Comparison of ENCODE assay signal across 7 mouse cellular contexts in genomic region chr3:84693886-84694285, GRCm38 (mm10).
"Had no signal": no experiment of that assay in that cellular context is flagged by ENCODE, and none has a peak within 500 bp of the region (broad histone marks: within the 10 kb centered on the region; RNA-seq: fewer than 3 reads in every experiment).

No protein-coding gene starts in this region.

- DNase-seq: kidney, adult 18-20 months; kidney, postnatal 25 days; liver; liver, embryonic 13.5 days; liver, postnatal 0 days; thymus, adult 18-20 months; thymus, postnatal 14 days had no signal
